Mouse (Mus musculus): ENCODE results near the gene Dcdc2c. TPM values are rescaled to one million over a fixed set of nuclear protein-coding genes. Genes with fewer than 3 reads are reported as not detected.

The Dcdc2c gene
- total RNA-seq, 2 experiments from 2014 or later = not detected

DNA sequence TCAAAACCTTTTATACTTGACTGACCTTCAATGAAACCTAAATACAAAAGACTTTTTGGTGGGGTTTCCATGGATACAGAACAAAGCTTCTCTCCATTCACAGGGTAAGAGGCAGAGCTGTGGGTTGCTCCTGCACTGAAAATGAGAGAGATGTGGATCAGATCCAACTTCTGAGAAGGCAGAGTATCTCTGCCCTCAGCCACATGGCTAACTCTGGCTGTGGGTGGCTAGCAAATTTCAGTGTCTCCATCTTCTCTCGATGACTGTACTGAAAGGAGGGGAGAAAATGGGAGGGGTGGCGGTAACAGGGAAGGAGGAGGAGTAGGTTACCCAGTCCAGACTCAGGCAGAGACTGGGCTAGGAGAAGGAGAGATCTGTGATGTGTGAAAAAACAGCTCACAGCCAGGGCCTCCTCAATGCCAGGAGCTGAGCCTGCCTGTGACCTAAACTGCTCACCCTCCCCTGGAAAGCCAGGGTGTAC, 91.2 kb downstream of the Dcdc2c start:
- no peak for DNase-seq (ENCODE audit: low spot score)
- intact Hi-C loops (cut with DNase I) = no loop called here

DNA sequence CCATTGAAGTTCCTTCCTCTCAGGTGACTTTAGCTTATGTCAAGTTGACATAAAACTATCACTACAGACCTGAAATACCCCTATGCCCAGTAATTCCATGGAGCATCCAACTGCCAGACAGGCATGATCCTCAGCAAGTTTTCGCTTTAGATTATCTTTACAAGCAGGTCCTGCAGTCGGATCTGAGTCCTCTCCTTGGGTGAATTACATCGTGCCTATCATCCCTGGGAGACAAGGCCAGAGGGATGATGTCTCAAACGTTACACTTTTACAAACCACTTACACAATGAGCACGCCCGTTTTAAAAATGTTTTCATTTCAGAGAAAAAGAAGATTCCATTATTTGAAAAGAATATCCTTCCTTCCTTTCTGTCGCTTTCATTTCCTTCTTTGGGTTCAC, 91.7 kb downstream of the Dcdc2c start:
- DNase-seq (ENCODE audit: low spot score) = no peak
- intact Hi-C loops (cut with DNase I) = no loop called here

DNA sequence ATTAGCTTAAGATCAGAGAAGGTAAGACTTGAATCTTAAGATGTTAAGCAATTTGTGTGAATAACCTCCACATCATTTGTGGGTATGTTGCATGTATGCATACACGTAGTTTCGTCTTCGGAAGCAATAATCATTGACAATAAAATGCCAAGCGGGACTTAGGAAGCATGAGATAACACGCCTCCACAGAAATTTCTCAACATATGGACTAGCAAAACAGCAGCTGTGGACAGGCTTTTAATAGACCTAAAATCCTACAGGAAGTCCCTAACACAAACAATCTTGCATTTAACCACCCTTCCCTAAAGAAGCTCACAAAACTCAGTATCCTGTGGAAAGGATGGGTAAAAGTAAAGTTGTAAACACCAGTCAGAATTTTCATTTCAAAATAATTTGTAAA, 93.4 kb downstream of the Dcdc2c start:
- intact Hi-C loops (cut with DNase I) = no loop called here
- no peak for DNase-seq (ENCODE audit: low spot score)

DNA sequence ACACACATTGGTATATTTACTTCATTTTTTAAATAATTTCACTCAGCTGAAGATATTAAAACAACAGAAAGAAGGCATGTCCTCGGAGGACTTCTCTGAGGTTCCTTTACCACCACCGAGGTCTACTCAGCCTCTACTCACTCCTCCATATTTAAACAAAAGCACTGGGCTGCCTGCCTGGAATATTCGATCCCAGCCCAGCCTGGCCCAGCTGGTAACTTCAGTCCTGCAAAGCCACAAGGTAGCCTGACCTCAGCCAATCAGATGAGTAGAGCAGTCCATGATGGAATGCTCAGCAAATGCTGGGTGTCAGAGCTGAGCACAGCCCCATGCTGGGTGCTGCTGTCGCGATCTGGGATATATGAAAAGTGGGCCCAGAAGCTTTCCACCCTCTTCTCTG, 115.7 kb downstream of the Dcdc2c start:
- no peak for DNase-seq (ENCODE audit: low spot score)
- intact Hi-C loops (cut with DNase I) = no loop called here

DNA sequence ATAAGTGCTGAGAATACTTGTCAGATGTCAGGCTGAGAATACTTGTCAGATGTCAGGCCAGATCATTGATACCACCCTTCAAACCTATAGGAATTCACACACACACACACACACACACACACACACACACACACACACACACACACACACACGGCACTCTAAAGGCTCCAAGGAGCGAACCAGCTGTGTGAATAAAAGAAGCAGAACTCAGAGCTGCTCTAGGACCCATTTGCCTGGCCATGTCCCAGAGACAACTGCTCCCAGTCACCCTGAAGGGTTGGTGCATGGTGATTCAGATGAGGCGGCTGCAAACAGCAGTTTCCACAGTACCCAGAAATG, 119.5 kb downstream of the Dcdc2c start:
- no peak for DNase-seq (ENCODE audit: low spot score)
- intact Hi-C loops (cut with DNase I) = loop anchor here (1.0 to 5.0 kb wide), 3 partner anchors 833 to 1899 kb away; partner anchors contain the start of gene Sox11

DNA sequence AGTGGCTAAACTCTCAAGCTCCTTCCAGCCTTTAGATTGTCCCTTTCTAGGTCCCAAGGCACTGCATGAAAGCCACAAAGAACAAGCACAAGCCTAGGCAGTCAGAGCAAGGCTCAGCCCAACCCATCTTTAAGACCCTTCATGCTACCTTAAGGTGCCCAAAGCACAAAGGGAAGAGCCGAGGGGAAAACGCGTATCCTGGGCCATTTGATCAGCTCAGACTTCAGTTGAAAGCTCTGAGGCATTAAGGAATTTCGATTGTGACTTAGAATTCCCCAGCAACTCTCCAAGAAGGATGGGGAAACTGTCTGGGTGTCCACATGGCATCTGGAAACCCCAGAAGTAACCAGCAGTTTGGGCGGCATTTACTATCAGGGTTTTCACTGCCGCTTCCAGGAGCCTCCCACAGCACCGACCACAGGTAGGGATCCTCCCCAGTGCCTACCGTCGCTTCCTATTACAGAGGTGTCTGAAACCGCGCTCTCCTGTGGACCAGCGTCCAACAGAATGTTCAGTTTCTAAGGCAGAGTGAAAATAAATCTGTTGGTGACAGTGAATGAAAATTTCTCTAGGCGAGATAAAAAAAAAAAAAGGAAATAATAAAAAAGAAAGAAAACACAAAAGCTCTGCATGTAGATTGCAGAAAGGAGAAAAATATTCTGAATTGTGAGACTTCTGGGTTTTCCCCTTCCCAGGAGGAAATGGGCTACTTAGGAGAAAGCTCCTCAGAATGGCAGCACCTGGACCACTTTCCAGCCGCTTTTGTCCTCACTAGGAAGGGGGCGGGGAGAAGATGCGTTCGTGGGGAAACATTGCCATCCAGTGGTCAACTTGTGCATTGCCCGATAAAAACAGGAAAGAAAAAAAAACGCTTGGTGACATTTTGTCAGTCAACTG, 120.1 kb downstream of the Dcdc2c start:
- no peak for DNase-seq (ENCODE audit: low spot score)
- intact Hi-C loops (cut with DNase I) = loop anchor here (1.0 to 5.0 kb wide), 3 partner anchors 833 to 1899 kb away; partner anchors contain the start of gene Sox11

DNA sequence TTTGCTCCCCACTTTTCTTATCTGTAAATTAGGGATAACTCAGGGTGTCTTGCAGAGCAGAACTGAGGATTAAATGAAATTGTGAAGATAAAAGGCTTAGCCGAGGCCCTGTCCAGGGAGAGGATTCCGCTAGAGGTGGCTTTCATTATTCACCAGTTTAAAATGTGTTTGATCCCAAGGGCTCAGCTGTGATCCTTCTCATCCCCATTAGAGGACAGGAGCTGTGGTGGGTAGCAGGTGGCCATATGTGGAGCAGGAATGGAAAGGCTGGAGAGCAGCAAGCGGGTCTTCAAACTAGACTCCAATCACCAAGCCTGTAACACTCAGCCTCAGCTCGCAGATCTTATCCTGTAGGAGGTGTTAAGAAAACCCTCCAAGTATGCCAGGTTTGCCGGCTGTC, 122.3 kb downstream of the Dcdc2c start:
- intact Hi-C loops (cut with DNase I) = loop anchor here (5.0 kb wide), 1 partner anchor 1088 kb away; the partner anchor contains the start of gene Sox11
- DNase-seq (ENCODE audit: low spot score) = no peak

DNA sequence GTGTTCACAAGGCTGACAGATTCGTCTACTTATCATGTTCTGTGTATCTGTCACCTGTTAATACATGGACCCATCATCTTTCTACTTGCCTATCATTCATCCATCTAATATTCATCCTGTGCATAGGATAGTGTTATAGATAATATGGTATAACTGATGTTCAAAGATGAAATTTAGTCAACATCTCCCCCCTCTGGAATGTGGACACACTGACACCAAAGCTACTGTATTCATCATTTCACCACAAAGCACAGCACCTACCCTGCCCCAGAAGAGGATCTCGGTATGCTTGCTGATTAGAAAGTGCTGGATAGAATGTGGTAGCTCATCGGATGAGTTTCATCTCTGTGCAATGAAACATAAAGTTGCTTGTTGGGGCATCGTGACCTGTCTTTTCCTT, 135.2 kb downstream of the Dcdc2c start:
- no peak for DNase-seq (ENCODE audit: low spot score)
- intact Hi-C loops (cut with DNase I) = no loop called here

DNA sequence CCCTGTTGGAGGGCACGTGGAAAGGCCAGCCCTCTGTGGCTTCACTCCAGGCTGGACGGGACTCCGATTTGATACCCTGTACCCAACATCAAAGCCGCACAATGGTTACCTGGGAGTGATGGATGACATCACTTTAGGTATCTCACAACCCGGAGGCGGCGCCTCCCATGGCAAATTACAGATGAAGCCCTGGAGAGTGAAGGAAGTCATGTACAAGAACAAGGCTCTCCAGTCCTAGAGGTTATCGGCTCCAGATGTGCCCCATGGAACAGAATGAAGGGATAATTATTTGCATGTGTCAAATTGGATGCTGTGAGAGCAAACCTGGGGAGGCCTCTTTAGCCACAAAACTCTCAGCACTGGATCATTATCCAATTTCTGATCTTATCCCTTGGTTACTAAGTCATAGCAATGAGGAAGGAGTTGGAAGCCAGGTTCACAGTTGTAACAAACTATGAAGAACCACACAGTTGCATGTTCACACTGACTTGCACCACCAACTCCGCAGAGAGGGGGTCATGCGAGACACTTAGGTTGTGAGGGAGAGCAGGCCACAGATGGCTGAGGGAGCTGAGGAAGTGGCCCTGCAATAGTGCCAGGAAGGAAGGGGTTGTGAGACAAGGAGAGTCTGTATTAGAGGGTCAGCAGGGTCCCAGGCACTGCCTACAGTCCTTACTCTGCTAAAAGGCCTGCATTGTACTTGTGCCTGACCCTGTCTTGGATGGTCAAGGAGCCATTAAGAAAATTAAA, 144.4 kb downstream of the Dcdc2c start:
- intact Hi-C loops (cut with DNase I) = no loop called here
- no peak for DNase-seq (ENCODE audit: low spot score)

DNA sequence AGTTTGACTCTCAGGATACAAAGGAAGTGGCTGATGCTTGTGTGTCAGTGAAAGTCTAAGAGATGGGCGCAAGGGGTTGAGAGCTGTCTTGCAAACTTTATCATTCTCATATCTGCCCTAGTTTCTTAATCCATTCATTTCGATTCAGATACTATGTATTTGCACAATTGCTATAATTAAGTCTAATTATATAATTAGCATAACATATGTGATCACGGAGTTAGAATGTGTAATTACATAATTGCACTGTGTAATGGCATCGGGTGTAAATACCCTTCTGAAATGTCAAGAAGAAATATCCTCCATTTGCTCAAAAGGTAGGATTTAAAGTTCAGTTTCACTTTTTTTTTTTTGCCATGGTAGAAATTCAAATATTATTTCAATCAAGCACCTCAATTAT, 149.9 kb downstream of the Dcdc2c start:
- DNase-seq (ENCODE audit: low spot score) = no peak
- intact Hi-C loops (cut with DNase I) = no loop called here

DNA sequence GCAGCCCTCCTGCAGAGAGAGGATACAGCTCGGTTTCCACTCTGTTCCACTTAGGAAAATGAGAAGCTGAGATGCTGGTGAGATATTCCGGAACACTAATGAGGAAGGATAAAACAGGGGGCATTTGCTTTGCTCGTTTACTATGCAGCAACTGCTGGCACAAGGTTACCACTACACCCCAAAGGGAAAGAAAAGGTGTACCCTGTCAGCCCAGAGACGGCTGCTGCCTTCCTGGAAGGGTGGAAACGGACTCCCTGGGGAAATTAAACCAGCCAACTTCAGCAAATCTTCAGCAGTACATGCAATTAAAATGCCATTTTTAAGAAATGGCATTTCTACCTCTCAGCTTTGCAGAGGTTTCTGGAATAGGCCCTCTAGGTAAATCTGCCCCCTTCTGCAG, 150.8 kb downstream of the Dcdc2c start:
- intact Hi-C loops (cut with DNase I) = no loop called here
- DNase-seq (ENCODE audit: low spot score) = no peak

DNA sequence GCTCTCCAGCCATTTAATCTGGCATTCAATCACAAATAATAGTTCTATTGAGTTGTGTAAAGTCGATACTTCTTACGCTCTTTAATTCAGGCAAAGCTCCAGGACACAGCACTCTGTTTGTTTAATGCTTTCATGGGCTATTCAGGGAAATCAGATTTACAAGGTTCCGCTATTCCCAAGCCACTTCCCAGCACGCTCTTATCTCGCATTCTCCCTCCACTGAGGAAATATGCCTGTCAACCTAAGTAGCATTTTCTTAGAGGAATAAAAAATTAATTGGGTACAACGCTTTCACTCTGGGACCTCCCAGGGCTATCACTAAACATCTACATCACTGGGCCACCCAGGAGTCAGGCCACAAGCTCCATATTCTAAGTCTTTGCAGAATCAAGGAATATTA, 160.1 kb downstream of the Dcdc2c start:
- DNase-seq (ENCODE audit: low spot score) = no peak
- intact Hi-C loops (cut with DNase I) = no loop called here

Other genes with a start within 250 kb of the Dcdc2c start
- not detected for gene Allc, start 30.1 kb upstream of the Dcdc2c start, total RNA-seq (2021)
- 10 to 100 TPM; 14.7 to 21.4 TPM for gene Colec11, start 71.0 kb upstream of the Dcdc2c start, total RNA-seq (2021)
- gene Rps7, start 83.6 kb upstream of the Dcdc2c start, total RNA-seq (2021) = 100 to 1,000 TPM; 289 to 342 TPM
- 1 to 10 TPM; 7.1 to 8.2 TPM for gene Rnaseh1, start 97.2 kb upstream of the Dcdc2c start, total RNA-seq (2021)
- 10 to 100 TPM; 41.0 to 43.8 TPM for gene Adi1, start 122.8 kb upstream of the Dcdc2c start, total RNA-seq (2021)
- 10 to 100 TPM; 19.4 to 21.5 TPM for gene Trappc12, start 198.1 kb upstream of the Dcdc2c start, total RNA-seq (2021)
- gene Eipr1, start 199.4 kb upstream of the Dcdc2c start, total RNA-seq (2021) = 1 to 10 TPM; 8.5 to 9.4 TPM